Mouse (Mus musculus): ENCODE data around the gene Fnbp1. TPM values are rescaled to one million over a fixed set of nuclear protein-coding genes. Genes with fewer than 3 reads are reported as not detected.

The Fnbp1 gene
- polyA plus RNA-seq, 1 experiment from 2014 or later = 16.3 TPM

DNA sequence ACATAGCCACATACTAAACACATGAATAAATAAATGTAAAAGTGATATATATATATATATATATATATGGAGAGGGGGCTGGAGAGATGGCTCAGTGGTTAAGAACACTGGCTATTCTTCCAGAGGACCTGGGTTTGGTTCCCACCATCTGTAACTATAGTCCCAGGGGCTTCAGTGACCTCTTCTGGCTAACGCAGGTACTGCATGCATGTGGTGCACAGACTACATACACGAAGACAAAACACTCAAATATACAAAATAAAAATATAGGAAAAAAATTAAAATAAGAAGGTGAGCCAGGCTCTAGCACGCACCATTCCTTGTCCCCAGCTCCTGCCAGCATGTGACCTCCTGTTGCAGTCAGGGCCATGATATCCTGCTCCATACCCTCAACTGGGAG, 85.7 kb downstream of the Fnbp1 start:
- Histone ChIP-seq H3K27me3 (no peaks in the 10 kb centered on the region), H3K27ac (no peak overlapping the region), H3K4me3 (replicated peaks) (no peak overlapping the region), H3K4me1 (no peaks in the 10 kb centered on the region), H3K9ac (no peak overlapping the region), H3K9me3 (no peaks in the 10 kb centered on the region), H3K4me2 (no peak overlapping the region), H3K36me3 (replicated peaks) (peaks cover 37% of the 10 kb centered on the region)
- ATAC-seq (ENCODE audit: low FRiP score) = no peak
- WGBS = 89% methylated on average over 3 of the region's 3 CpGs

GRCm38 (mm10) chr2:31053851-31054340, 87.9 kb downstream of the Fnbp1 start:
- WGBS = 93% methylated on average over 11 of the region's 11 CpGs
- no peak for ATAC-seq (ENCODE audit: low FRiP score)
- Histone ChIP-seq H3K4me3 (replicated peaks) (no peak overlapping the region), H3K9ac (no peak overlapping the region), H3K4me2 (no peak overlapping the region), H3K4me1 (no peaks in the 10 kb centered on the region), H3K36me3 (replicated peaks) (peaks cover 37% of the 10 kb centered on the region), H3K9me3 (no peaks in the 10 kb centered on the region), H3K27me3 (no peaks in the 10 kb centered on the region), H3K27ac (no peak overlapping the region)

GRCm38 (mm10) chr2:31053426-31053825, 88.4 kb downstream of the Fnbp1 start:
- Histone ChIP-seq H3K9ac (no peak overlapping the region), H3K9me3 (no peaks in the 10 kb centered on the region), H3K27me3 (no peaks in the 10 kb centered on the region), H3K36me3 (replicated peaks) (peaks cover 34% of the 10 kb centered on the region), H3K4me2 (no peak overlapping the region), H3K4me1 (no peaks in the 10 kb centered on the region), H3K4me3 (replicated peaks) (no peak overlapping the region), H3K27ac (no peak overlapping the region)
- ATAC-seq (ENCODE audit: low FRiP score) = no peak
- WGBS = 93% methylated on average over 13 of the region's 13 CpGs

DNA sequence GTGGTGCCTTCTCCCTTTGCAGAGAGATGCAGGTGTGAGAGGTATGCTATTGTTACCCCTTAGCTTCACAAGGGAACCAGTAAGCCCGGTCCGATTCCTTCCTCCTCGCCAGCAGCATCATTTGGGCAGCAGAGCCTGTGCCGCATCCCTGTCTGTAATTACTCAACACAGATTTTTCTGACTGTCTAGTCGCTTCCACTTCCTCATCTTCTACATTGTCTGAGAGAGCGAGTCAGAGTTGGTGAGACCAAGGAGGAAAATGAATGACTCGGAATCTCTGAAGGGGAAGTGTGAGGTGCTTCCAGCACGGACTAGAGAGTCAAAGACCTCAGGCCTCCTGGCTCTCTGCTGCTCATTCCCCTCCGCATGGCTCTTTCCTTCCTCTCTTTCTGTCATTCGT, 89.4 kb downstream of the Fnbp1 start:
- Histone ChIP-seq H3K36me3 (replicated peaks) (peaks cover 33% of the 10 kb centered on the region), H3K27ac (no peak overlapping the region), H3K9ac (no peak overlapping the region), H3K9me3 (no peaks in the 10 kb centered on the region), H3K4me1 (no peaks in the 10 kb centered on the region), H3K4me3 (replicated peaks) (no peak overlapping the region), H3K27me3 (no peaks in the 10 kb centered on the region), H3K4me2 (no peak overlapping the region)
- ATAC-seq (ENCODE audit: low FRiP score) = no peak
- WGBS = 94% methylated on average over 10 of the region's 10 CpGs

DNA sequence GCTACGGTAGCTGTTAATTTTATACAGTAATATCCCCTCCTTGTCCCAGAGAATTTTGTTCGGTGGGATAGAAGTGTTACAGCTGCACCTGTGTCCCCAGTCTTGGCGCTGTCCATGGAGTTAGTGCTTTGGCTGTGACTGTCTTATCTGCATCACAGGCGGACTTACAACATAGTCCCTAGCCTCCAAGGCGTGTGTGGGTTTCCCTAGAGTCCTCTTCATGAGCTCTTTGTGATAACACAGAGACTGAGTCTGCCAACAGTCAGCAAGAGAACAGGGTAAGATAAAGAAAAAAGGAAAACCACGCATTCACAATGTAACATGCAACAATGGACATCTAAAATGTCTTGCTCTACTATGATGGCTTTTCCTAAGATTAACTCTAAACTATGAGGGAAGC, 93.8 kb downstream of the Fnbp1 start:
- Histone ChIP-seq H3K27ac (no peak overlapping the region), H3K4me2 (no peak overlapping the region), H3K4me1 (no peaks in the 10 kb centered on the region), H3K36me3 (replicated peaks) (peaks cover 7% of the 10 kb centered on the region; the same call in 1 of the 2 replicates), H3K9me3 (no peaks in the 10 kb centered on the region), H3K9ac (no peak overlapping the region), H3K4me3 (replicated peaks) (no peak overlapping the region), H3K27me3 (no peaks in the 10 kb centered on the region)
- ATAC-seq (ENCODE audit: low FRiP score) = no peak
- 95% methylated on average over 6 of the region's 6 CpGs for WGBS

GRCm38 (mm10) chr2:31043856-31044255, 98.0 kb downstream of the Fnbp1 start:
- no peak for ATAC-seq (ENCODE audit: low FRiP score)
- no peaks in the 10 kb centered on the region for H3K9me3 ChIP-seq
- H3K36me3 ChIP-seq (replicated peaks) = peaks cover 10% of the 10 kb centered on the region
- 100% methylated on average over 1 of the region's 1 CpGs for WGBS
- no peak overlapping the region for H3K4me2 ChIP-seq
- no peaks in the 10 kb centered on the region for H3K27me3 ChIP-seq
- no peak overlapping the region for H3K9ac ChIP-seq
- H3K4me3 ChIP-seq (replicated peaks) = no peak overlapping the region
- no peaks in the 10 kb centered on the region for H3K4me1 ChIP-seq
- no peak overlapping the region for H3K27ac ChIP-seq

DNA sequence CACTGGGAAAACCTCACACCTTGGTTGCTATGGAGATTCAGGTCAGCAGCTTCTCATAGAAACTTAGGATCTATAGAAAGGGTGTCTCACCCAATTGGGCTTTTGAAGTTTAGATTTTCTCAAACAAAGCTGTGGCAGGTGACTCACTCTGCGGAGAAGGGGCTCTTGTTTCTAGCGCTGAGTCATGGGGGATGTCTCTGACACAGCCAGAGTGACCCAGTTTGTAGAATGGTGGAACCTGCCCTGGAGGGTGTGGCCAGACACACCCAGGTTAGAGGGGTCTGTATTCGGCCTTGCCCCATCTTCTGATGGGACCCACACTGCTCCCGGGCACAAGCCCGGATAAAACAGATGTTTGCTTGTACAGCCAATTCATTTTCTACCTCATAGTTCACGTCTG, 98.9 kb downstream of the Fnbp1 start:
- Histone ChIP-seq H3K27ac (no peak overlapping the region), H3K27me3 (no peaks in the 10 kb centered on the region), H3K4me1 (no peaks in the 10 kb centered on the region), H3K4me2 (no peak overlapping the region), H3K4me3 (replicated peaks) (no peak overlapping the region), H3K36me3 (replicated peaks) (peaks cover 12% of the 10 kb centered on the region), H3K9me3 (no peaks in the 10 kb centered on the region), H3K9ac (no peak overlapping the region)
- no peak for ATAC-seq (ENCODE audit: low FRiP score)
- WGBS = 94% methylated on average over 6 of the region's 6 CpGs

GRCm38 (mm10) chr2:31041386-31041785, 100.4 kb downstream of the Fnbp1 start:
- peaks cover 18% of the 10 kb centered on the region for H3K36me3 ChIP-seq (replicated peaks)
- H3K4me3 ChIP-seq (replicated peaks) = no peak overlapping the region
- H3K9ac ChIP-seq = no peak overlapping the region

DNA sequence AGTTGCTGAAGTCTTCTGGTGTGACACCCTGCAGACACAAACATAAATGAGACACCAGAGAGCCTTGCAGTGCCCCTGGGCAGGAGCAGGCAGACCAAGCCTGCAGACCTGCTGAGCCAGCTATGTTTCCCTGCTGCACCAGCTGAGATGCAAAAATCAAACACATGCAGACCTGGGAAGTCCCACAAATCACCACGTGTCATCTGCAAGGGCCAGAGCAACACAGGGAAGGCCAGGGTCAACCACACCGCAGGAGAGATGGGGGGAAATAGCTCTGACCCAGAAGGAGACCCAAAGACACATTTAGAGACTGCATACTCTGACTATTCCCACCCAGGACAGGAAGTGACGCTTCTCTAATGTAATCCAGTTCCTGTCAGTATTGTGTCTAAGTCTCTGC, 101.3 kb downstream of the Fnbp1 start:
- Histone ChIP-seq H3K9me3 (no peaks in the 10 kb centered on the region), H3K4me1 (no peaks in the 10 kb centered on the region), H3K27ac (no peak overlapping the region), H3K36me3 (replicated peaks) (peaks cover 27% of the 10 kb centered on the region), H3K27me3 (no peaks in the 10 kb centered on the region), H3K9ac (no peak overlapping the region), H3K4me3 (replicated peaks) (no peak overlapping the region), H3K4me2 (no peak overlapping the region)
- WGBS = 91% methylated on average over 3 of the region's 3 CpGs
- no peak for ATAC-seq (ENCODE audit: low FRiP score)

More at GRCm38 (mm10) chr2:31041386-31041785, 100.4 kb downstream of the Fnbp1 start:
- no peaks in the 10 kb centered on the region for H3K9me3 ChIP-seq
- H3K27me3 ChIP-seq = no peaks in the 10 kb centered on the region
- H3K27ac ChIP-seq = no peak overlapping the region
- WGBS = 95% methylated on average over 6 of the region's 6 CpGs
- no peaks in the 10 kb centered on the region for H3K4me1 ChIP-seq
- no peak for ATAC-seq (ENCODE audit: low FRiP score)
- no peak overlapping the region for H3K4me2 ChIP-seq

- Histone ChIP-seq H3K9ac (no peak overlapping the region), H3K9me3 (no peaks in the 10 kb centered on the region), H3K4me1 (no peaks in the 10 kb centered on the region), H3K27me3 (no peaks in the 10 kb centered on the region), H3K27ac (no peak overlapping the region), H3K4me2 (no peak overlapping the region), H3K36me3 (replicated peaks) (peaks cover 32% of the 10 kb centered on the region), H3K4me3 (replicated peaks) (no peak overlapping the region)
- no peak for ATAC-seq (ENCODE audit: low FRiP score)
- 99% methylated on average over 3 of the region's 3 CpGs for WGBS
Observed at GRCm38 (mm10) chr2:31040043-31040442, 101.8 kb downstream of the Fnbp1 start.

DNA sequence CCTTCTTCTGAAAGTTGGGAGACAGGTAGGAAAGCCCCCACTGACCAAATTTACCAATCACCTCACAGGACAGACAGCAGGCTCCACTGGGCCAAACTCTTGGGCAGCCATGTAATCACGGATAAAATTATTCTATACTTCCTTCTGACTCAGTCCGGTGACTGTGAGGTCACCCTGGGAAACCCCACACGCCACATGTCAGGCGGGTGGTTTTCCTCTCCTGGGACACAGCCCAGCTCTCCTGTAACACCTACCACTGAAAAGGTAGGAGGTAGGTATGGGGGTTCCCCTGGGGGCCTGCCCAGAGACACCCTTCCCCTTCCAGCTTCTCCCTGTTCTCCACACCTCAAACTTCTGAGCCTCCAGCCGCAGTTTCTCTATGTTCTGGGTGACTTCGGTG, 105.0 kb downstream of the Fnbp1 start:
- peaks cover 57% of the 10 kb centered on the region for H3K36me3 ChIP-seq (replicated peaks)
- no peak overlapping the region for H3K27ac ChIP-seq
- no peak overlapping the region for H3K9ac ChIP-seq
- no peak overlapping the region for H3K4me2 ChIP-seq
- H3K4me1 ChIP-seq = no peaks in the 10 kb centered on the region
- no peaks in the 10 kb centered on the region for H3K9me3 ChIP-seq
- H3K4me3 ChIP-seq (replicated peaks) = no peak overlapping the region
- H3K27me3 ChIP-seq = no peaks in the 10 kb centered on the region
- 95% methylated on average over 6 of the region's 6 CpGs for WGBS
- ATAC-seq (ENCODE audit: low FRiP score) = no peak

DNA sequence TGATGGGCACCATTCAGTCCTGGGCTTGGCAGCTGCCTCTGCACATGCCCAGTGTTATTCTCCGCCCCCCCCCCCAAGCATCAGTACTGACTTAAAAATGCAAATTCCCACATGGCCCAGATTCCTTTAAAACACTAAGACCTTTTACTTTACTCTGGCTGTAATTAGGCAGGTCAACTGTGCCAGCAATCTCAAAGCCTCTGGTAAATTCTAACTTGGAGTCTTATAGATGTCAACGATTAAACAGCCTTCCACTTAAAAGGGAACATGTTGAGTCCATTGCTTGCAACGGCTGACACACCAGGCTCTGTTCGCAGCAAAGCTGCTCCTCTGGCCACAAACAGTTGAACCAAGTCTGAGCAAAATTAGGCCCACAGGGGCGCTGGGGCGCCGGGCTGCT, 109.8 kb downstream of the Fnbp1 start:
- H3K9me3 ChIP-seq = no peaks in the 10 kb centered on the region
- no peaks in the 10 kb centered on the region for H3K27me3 ChIP-seq
- H3K36me3 ChIP-seq (replicated peaks) = peaks cover 56% of the 10 kb centered on the region
- WGBS = 93% methylated on average over 7 of the region's 7 CpGs
- no peak overlapping the region for H3K4me2 ChIP-seq
- H3K9ac ChIP-seq = no peak overlapping the region
- no peak overlapping the region for H3K4me3 ChIP-seq (replicated peaks)
- no peak for ATAC-seq (ENCODE audit: low FRiP score)
- H3K4me1 ChIP-seq = no peaks in the 10 kb centered on the region
- H3K27ac ChIP-seq = no peak overlapping the region

DNA sequence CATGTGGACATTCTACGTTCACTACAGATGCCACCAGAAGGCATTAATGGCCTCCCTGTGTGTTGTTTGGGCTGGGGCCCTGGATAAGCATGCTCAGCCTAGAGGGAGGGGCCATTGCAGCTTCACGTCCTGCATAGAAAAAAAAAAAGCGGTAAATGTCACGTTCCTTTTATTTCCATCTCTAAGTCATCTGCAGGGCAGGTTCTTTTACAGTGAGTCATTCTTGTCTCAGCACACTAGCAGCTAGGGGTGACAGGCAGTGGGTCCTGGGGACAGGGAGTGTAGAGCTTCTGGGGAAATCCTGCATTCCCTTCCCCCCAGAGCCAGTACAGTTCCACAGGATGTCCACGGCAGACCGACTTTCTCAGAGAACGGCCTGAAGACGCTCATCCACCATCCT, 115.2 kb downstream of the Fnbp1 start:
- H3K27ac ChIP-seq = no peak overlapping the region
- H3K4me2 ChIP-seq = no peak overlapping the region
- H3K36me3 ChIP-seq (replicated peaks) = peaks cover 20% of the 10 kb centered on the region; the same call in 1 of the 2 replicates
- H3K9ac ChIP-seq = no peak overlapping the region
- no peak for ATAC-seq (ENCODE audit: low FRiP score)
- H3K9me3 ChIP-seq = no peaks in the 10 kb centered on the region
- H3K27me3 ChIP-seq = no peaks in the 10 kb centered on the region
- no peak overlapping the region for H3K4me3 ChIP-seq (replicated peaks)
- 79% methylated on average over 8 of the region's 8 CpGs for WGBS
- H3K4me1 ChIP-seq = no peaks in the 10 kb centered on the region

All from forebrain, embryonic 12.5 days (tissue).